Mouse (Mus musculus): ENCODE data around the gene Aff3.

Aff3 gene

DNA sequence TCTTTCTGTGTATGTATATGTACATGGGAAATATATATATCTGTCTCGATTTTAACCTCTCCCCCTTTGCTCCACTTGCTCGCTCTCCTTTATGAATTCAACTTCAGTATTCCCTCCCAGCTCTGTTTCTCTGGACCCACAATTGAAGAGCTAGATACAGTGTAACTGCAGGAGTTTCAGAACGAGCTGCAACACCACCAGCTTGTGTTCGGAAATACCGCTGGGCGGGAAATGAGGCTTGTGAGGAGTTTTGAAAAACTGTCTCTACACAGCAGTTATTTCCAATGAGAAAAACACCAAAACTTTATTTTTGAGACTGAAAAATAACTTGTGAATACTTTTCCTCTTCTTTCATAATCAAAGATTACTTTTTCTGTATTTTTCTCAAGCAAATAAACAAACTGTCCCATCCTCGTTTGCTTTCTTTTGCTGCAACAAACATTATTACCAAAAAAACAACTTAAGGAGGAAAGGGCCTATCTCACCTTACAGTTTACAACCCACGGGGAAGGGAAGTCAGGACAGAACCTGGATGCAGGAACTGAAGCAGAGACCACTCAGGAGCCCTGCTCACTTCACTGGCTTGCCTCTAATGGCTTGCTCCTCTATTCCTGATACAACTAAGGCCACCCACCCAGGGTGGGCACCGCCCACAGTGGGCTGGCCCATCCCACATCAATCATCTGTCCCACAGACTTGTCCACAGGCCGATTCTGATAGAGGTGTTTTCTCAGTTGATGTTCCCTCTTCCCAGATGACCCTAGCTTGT is 533.9 kb downstream of the Aff3 start:
- in situ Hi-C loops (cut with MboI; ENCODE audit: low pct_unique_long_range_greater_than_20kb in 1 of 2, low sequenced_read_pairs in 2 of 2, unreplicated experiment in 1 of 2): no loop called here

DNA sequence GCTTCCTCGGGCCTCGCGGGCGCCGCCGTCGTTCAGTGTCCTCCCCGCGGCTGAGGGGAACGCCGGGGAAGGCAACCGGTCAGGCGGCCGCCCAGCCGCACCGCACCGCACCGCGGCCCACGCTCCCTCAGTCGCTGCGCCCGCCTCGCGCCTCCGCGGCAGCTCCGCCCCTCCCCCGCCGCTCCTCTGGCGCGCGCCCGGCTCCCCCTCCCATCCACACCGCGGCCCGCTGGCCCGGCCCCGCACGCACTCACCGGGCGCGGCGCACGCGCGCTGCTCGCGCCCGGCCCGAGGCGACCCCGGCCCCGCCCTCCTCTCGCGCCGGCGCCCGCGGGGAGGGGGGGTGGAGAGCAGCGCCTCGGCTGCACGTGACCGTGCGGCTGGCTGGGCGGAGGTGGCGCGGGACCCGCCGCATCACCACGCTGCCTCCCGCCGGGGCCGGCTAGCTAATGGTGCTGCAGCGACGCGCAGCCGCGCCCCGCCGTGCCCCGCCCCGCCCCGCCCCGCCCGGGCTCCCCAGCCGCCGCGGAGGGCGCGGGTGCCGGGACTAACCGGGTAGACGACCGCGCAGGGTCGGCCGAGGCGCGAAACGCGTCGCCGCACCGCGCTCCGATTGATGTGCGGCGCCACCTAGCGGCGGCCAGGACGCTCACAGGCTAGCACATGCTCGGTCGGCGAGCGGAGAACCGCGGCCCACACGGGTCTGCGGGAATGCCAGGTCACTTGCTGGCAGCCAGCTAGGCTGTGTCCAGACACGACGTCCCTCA is 535.1 kb downstream of the Aff3 start, which contains the start of gene Rev1:
Gene Rev1 (minus strand): TSS at position 301 of the 767 bp plus-strand sequence.
- in situ Hi-C loops (cut with MboI; ENCODE audit: low pct_unique_long_range_greater_than_20kb in 1 of 2, low sequenced_read_pairs in 2 of 2, unreplicated experiment in 1 of 2): no loop called here

DNA sequence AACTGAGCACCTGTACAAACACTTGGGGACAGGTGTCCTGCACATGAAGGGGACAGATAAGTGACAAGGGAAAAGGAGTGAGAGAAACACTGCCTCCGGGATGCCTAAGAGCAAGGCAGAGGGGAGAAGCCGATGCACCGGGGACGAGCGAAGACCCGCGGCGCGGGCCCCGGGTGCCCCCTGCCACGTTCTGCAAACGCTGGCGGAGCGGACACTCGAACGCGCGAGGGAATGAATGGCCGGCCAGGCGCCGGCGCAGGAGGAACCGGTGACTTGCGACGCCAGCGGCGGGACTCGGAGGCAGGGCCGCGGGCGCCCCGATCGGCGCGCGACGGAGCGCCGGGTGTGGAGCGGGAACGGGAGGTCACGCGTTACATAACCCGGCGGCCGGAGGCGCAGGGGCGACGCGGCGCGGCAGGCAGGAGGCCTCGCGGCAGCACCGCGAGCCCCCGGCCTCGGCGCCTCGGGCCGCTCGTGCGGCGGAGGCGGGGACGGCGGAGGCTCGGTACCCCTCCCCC is 535.8 kb downstream of the Aff3 start:
- in situ Hi-C loops (cut with MboI; ENCODE audit: low pct_unique_long_range_greater_than_20kb in 1 of 2, low sequenced_read_pairs in 2 of 2, unreplicated experiment in 1 of 2): no loop called here
